Mouse (Mus musculus): Measurements from ENCODE around the gene Slc17a7. TPM values are rescaled to one million over a fixed set of nuclear protein-coding genes. Genes with fewer than 3 reads are reported as not detected.

The Slc17a7 gene
- not detected for polyA plus RNA-seq (2017; shearing (Covaris generic))

GRCm38 (mm10) chr7:45163735-45164490, at the start of gene Slc17a7:
Slc17a7 (plus strand) TSS chr7:45163949.

GRCm38 (mm10) chr7:45124224-45125143, 39.3 kb upstream of the Slc17a7 start, which contains the start of gene Rps11:
Rps11 (minus strand) TSS chr7:45124439.

GRCm38 (mm10) chr7:45128624-45129246, 35.0 kb upstream of the Slc17a7 start, which contains the start of gene Rpl13a:
Rpl13a (minus strand) TSS chr7:45128761.

GRCm38 (mm10) chr7:45135993-45136567, 27.7 kb upstream of the Slc17a7 start, which contains the start of the genes Gm45713 and Flt3l:
Gm45713 (minus strand) TSS chr7:45136231.
Flt3l (minus strand) TSS chr7:45136432.

GRCm38 (mm10) chr7:45154096-45154992, 9.4 kb upstream of the Slc17a7 start, which contains the start of the genes Pih1d1 and Aldh16a1:
Pih1d1 (plus strand) TSS chr7:45154303.
Aldh16a1 (minus strand) TSS chr7:45154584.

GRCm38 (mm10) chr7:45179469-45179868, 15.7 kb downstream of the Slc17a7 start, which contains the start of gene Gfy:
Gfy (minus strand) TSS chr7:45179569.

GRCm38 (mm10) chr7:45180896-45181477, 17.2 kb downstream of the Slc17a7 start, which contains the start of gene Pth2:
Pth2 (plus strand) TSS chr7:45180995.

GRCm38 (mm10) chr7:45204380-45205143, 40.8 kb downstream of the Slc17a7 start, which contains the start of gene Ccdc155:
Ccdc155 (minus strand) TSS chr7:45204892.

GRCm38 (mm10) chr7:45211851-45212251, 48.1 kb downstream of the Slc17a7 start, which contains the start of gene Dkkl1:
Dkkl1 (minus strand) TSS chr7:45212147.

GRCm38 (mm10) chr7:45215673-45216441, 52.1 kb downstream of the Slc17a7 start, which contains the start of gene Tead2:
Tead2 (plus strand) TSS chr7:45215753.

Other genes with a start within 250 kb of the Slc17a7 start
- 36.1 TPM for gene Ap2a1, start 234.5 kb upstream of the Slc17a7 start, polyA plus RNA-seq (2017; shearing (Covaris generic))
- not detected for gene Tsks, start 220.7 kb upstream of the Slc17a7 start, polyA plus RNA-seq (2017; shearing (Covaris generic))
- gene Cpt1c, start 189.1 kb upstream of the Slc17a7 start, polyA plus RNA-seq (2017; shearing (Covaris generic)): 0.72 TPM
- 180 TPM for gene Prmt1, start 177.4 kb upstream of the Slc17a7 start, polyA plus RNA-seq (2017; shearing (Covaris generic))
- 248 TPM for gene Irf3, start 166.3 kb upstream of the Slc17a7 start, polyA plus RNA-seq (2017; shearing (Covaris generic))
- 29.1 TPM for gene Bcl2l12, start 165.2 kb upstream of the Slc17a7 start, polyA plus RNA-seq (2017; shearing (Covaris generic))
- gene Scaf1, start 147.6 kb upstream of the Slc17a7 start, polyA plus RNA-seq (2017; shearing (Covaris generic)): 27.6 TPM
- gene Rras, start 146.0 kb upstream of the Slc17a7 start, polyA plus RNA-seq (2017; shearing (Covaris generic)): 15.1 TPM
- 3.5 TPM for gene Prr12, start 111.1 kb upstream of the Slc17a7 start, polyA plus RNA-seq (2017; shearing (Covaris generic))
- gene Nosip, start 101.5 kb upstream of the Slc17a7 start, polyA plus RNA-seq (2017; shearing (Covaris generic)): 127 TPM
- gene Prrg2, start 101.3 kb upstream of the Slc17a7 start, polyA plus RNA-seq (2017; shearing (Covaris generic)): 3.2 TPM
- 159 TPM for gene Rcn3, start 71.7 kb upstream of the Slc17a7 start, polyA plus RNA-seq (2017; shearing (Covaris generic))
- gene Fcgrt, start 60.1 kb upstream of the Slc17a7 start, polyA plus RNA-seq (2017; shearing (Covaris generic)): 6.5 TPM
- gene Rps11, start 39.5 kb upstream of the Slc17a7 start, polyA plus RNA-seq (2017; shearing (Covaris generic)): 2,486 TPM
- gene Rpl13a, start 35.2 kb upstream of the Slc17a7 start, polyA plus RNA-seq (2017; shearing (Covaris generic)): 2,118 TPM
- not detected for gene Gm45713, start 27.7 kb upstream of the Slc17a7 start, polyA plus RNA-seq (2017; shearing (Covaris generic))
- gene Flt3l, start 27.5 kb upstream of the Slc17a7 start, polyA plus RNA-seq (2017; shearing (Covaris generic)): 225 TPM
- 59.5 TPM for gene Pih1d1, start 9.6 kb upstream of the Slc17a7 start, polyA plus RNA-seq (2017; shearing (Covaris generic))
- gene Aldh16a1, start 9.4 kb upstream of the Slc17a7 start, polyA plus RNA-seq (2017; shearing (Covaris generic)): 70.8 TPM
- not detected for gene Gfy, start 15.6 kb downstream of the Slc17a7 start, polyA plus RNA-seq (2017; shearing (Covaris generic))
- not detected for gene Pth2, start 17.0 kb downstream of the Slc17a7 start, polyA plus RNA-seq (2017; shearing (Covaris generic))
- gene Ccdc155, start 40.9 kb downstream of the Slc17a7 start, polyA plus RNA-seq (2017; shearing (Covaris generic)): 0.26 TPM
- gene Dkkl1, start 48.2 kb downstream of the Slc17a7 start, polyA plus RNA-seq (2017; shearing (Covaris generic)): 23.5 TPM
- gene Tead2, start 51.8 kb downstream of the Slc17a7 start, polyA plus RNA-seq (2017; shearing (Covaris generic)): 1.8 TPM
- gene Cd37, start 75.2 kb downstream of the Slc17a7 start, polyA plus RNA-seq (2017; shearing (Covaris generic)): 675 TPM
- gene Slc6a16, start 77.1 kb downstream of the Slc17a7 start, polyA plus RNA-seq (2017; shearing (Covaris generic)): not detected
- not detected for gene Slc6a21, start 113.6 kb downstream of the Slc17a7 start, polyA plus RNA-seq (2017; shearing (Covaris generic))
- 22.4 TPM for gene Trpm4, start 169.8 kb downstream of the Slc17a7 start, polyA plus RNA-seq (2017; shearing (Covaris generic))
- gene Hrc, start 171.3 kb downstream of the Slc17a7 start, polyA plus RNA-seq (2017; shearing (Covaris generic)): not detected
- gene Ppfia3, start 203.1 kb downstream of the Slc17a7 start, polyA plus RNA-seq (2017; shearing (Covaris generic)): not detected
- gene Lin7b, start 206.6 kb downstream of the Slc17a7 start, polyA plus RNA-seq (2017; shearing (Covaris generic)): not detected
- 227 TPM for gene Snrnp70, start 231.8 kb downstream of the Slc17a7 start, polyA plus RNA-seq (2017; shearing (Covaris generic))
- not detected for gene Kcna7, start 241.7 kb downstream of the Slc17a7 start, polyA plus RNA-seq (2017; shearing (Covaris generic))
- gene Ntf5, start 249.7 kb downstream of the Slc17a7 start, polyA plus RNA-seq (2017; shearing (Covaris generic)): 0.78 TPM